Mouse (Mus musculus) liver, embryonic 11.5 days (tissue): Measurements from ENCODE around the gene Syt13. TPM values are rescaled to one million over a fixed set of nuclear protein-coding genes. Genes with fewer than 3 reads are reported as not detected.

Experiments used
- ATAC-seq: fragments of 200-750 bp; cut with Nextera tagmentation; replicated peaks from 2 replicates; pipeline ENCODE4 v1.8.0; 2017; ENCODE audit warnings: moderate number of reproducible peaks, mild to moderate bottlenecking, moderate TSS enrichment, moderate library complexity; ENCODE audit not compliant: low FRiP score
- DNase-seq: peaks from one replicate; pipeline ENCODE4 v3.0.0-alpha.2; 2017; ENCODE audit warnings: low spot score
- H3K27ac ChIP-seq: fragments of 300-500 bp; sonication (generic); 2 replicates; pipeline ENCODE4 v1.5.1; 2014; ENCODE audit warnings: mild to moderate bottlenecking, low read depth, low read length, control low read depth
- H3K27me3 ChIP-seq: fragments of 300-500 bp; sonication (generic); replicated peaks from 2 replicates; pipeline ENCODE4 v1.6.1; 2014; ENCODE audit warnings: low read length, mixed read lengths; ENCODE audit not compliant: control insufficient read depth, insufficient read depth
- H3K36me3 ChIP-seq: fragments of 300-500 bp; sonication (generic); 2 replicates; pipeline ENCODE4 v1.6.1; 2014; ENCODE audit warnings: mild to moderate bottlenecking, low read length, moderate library complexity, mixed read lengths; ENCODE audit not compliant: control insufficient read depth, insufficient read depth
- H3K4me1 ChIP-seq: fragments of 300-500 bp; sonication (generic); replicated peaks from 2 replicates; pipeline ENCODE4 v1.6.1; 2014; ENCODE audit warnings: low read length, mixed read lengths; ENCODE audit not compliant: control insufficient read depth, insufficient read depth
- H3K4me2 ChIP-seq: fragments of 300-500 bp; sonication (generic); 2 replicates; pipeline ENCODE4 v1.6.1; 2014; ENCODE audit warnings: mild to moderate bottlenecking, control low read depth, moderate library complexity
- H3K4me3 ChIP-seq: fragments of 300-500 bp; sonication (generic); 2 replicates; pipeline ENCODE4 v1.5.1; 2014; ENCODE audit warnings: low read depth, low read length, control low read depth
- H3K9ac ChIP-seq: fragments of 300-500 bp; sonication (generic); 2 replicates; pipeline ENCODE4 v1.6.1; 2014; ENCODE audit warnings: low read depth, low read length, control low read depth
- H3K9me3 ChIP-seq: fragments of 300-500 bp; sonication (generic); 2 replicates; pipeline ENCODE4 v1.6.1; 2016; ENCODE audit warnings: low read length, inconsistent platforms, mixed read lengths; ENCODE audit not compliant: control insufficient read depth
- WGBS: fragments of 180-500 bp; shearing (Covaris S2); extraction: QIAGEN DNeasy Blood & Tissue Kit; methylation state at CpG from one replicate; pipeline ENCODE4 v1.1.7; 2014; 5-methylcytosine and 5-hydroxymethylcytosine counted together
- polyA plus RNA-seq: library from polyadenylated mRNA; unstranded; fragments of >200 nt; fragmentation: Nextera tagmentation; extraction: Ambion mirVana; gene quantifications from 2 replicates; pipeline ENCODE4 v1.2.1, GENCODE M21; 2014

Gene Syt13
- polyA plus RNA-seq, 1 experiment from 2014 or later = 0.71 TPM

- Histone ChIP-seq H3K9me3 (no peaks in the 10 kb centered on the region), H3K36me3 (no peaks in the 10 kb centered on the region), H3K4me3 (no peak overlapping the region), H3K4me2 (no peak overlapping the region), H3K27ac (no peak overlapping the region), H3K27me3 (peaks cover 13% of the 10 kb centered on the region), H3K4me1 (0 out of 2 replicates have a peak, but pooled peaks cover 4% of the 10 kb centered on the region), H3K9ac (no peak overlapping the region)
- ATAC-seq (no peak), DNase-seq (no peak)
- WGBS = 85% methylated on average over 11 of the region's 11 CpGs
These were observed 31.1 kb downstream of the Syt13 start for GRCm38 (mm10) chr2:92945824-92946598.

DNA sequence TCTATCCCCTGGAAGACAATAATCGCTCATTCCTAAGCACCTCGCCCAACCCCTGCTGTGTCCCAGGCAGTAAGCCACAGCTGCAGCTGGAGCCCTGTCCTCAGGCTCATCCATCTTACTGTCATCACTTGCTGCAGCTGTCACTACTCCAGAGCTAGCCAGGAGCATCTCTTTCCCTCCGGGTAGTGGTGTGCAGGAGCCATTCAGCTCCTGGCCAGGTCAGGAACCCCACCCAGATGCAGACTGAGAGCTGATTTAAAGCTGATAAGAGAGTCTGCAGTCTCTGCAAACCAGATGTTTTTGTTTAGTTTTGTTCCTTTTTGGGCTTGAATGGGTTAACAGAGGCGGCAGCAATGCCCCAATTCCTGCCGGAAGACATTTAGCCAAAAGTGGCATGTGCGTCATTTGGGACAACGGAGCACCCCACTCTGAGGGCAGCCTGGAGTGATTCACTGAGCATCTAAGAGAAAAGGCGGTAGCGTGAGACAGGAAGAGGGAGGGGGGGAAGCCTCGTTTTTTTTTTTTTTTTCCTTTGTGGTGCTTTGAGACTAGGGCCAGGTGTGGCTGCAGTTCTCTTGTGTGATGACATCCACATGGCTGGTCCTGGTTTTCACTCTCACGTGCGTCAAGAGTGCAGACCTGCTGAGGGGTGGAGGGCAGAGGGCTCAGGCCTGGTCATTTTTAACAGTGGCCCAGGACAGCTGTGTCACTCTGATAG lies 33.2 kb downstream of the Syt13 start:
- DNase-seq = no peak
- Histone ChIP-seq H3K4me1 (0 out of 2 replicates have a peak, but pooled peaks cover 4% of the 10 kb centered on the region), H3K4me2 (no peak overlapping the region), H3K9ac (no peak overlapping the region), H3K4me3 (no peak overlapping the region), H3K9me3 (no peaks in the 10 kb centered on the region), H3K27ac (no peak overlapping the region), H3K36me3 (no peaks in the 10 kb centered on the region), H3K27me3 (peaks cover 13% of the 10 kb centered on the region)
- 11% methylated on average over 12 of the region's 12 CpGs for WGBS
- no peak for ATAC-seq

- Histone ChIP-seq H3K4me3 (no peak overlapping the region), H3K36me3 (no peaks in the 10 kb centered on the region), H3K4me2 (no peak overlapping the region), H3K9ac (no peak overlapping the region), H3K27ac (no peak overlapping the region), H3K27me3 (peaks cover 13% of the 10 kb centered on the region), H3K4me1 (0 out of 2 replicates have a peak, but pooled peaks cover 4% of the 10 kb centered on the region), H3K9me3 (no peaks in the 10 kb centered on the region)
- ATAC-seq (no peak), DNase-seq (no peak)
- 52% methylated on average over 7 of the region's 7 CpGs for WGBS
These were observed 33.9 kb downstream of the Syt13 start for GRCm38 (mm10) chr2:92948699-92949300.

DNA sequence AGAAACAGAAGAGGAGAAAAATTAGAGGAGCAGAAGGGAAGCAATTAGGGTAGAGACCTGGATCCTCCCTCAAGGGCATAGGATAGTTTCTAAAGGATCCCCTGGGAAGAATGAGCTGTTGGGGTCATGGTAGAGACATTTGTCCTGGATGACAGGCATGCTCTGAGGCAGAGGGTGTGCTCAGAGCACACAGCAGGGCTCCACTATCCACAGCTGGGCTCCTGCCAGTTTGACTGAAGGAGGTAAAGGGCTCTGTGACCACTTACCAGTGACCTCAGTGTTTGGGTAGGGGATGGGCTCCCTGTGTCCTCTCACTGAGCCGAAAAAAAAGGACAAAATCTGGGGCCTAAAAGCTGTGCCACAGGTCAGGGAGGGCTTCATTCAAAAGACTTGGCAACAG lies 34.6 kb downstream of the Syt13 start:
- no peak for DNase-seq
- Histone ChIP-seq H3K4me3 (no peak overlapping the region), H3K4me2 (no peak overlapping the region), H3K36me3 (no peaks in the 10 kb centered on the region), H3K9ac (no peak overlapping the region), H3K27ac (no peak overlapping the region), H3K9me3 (no peaks in the 10 kb centered on the region), H3K4me1 (0 out of 2 replicates have a peak, but pooled peaks cover 4% of the 10 kb centered on the region), H3K27me3 (peaks cover 13% of the 10 kb centered on the region)
- no peak for ATAC-seq
- WGBS = 39% methylated on average over 1 of the region's 1 CpGs

DNA sequence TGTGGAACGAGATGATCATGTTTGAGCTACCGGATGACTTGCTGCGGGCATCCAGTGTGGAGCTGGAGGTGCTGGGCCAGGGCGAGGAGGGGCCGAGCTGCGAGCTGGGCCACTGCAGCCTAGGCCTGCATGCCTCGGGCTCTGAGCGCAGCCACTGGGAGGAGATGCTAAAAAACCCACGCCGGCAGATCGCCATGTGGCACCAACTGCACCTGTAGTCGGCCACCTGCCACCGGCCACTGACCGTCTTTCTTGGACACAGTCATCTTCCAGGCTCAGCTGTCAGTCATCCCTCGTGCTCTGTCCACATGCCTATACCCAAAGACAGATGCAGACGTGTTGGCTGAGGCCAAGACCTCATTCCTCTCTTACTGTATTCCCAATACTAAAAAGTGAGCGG lies 38.6 kb downstream of the Syt13 start:
- Histone ChIP-seq H3K4me3 (no peak overlapping the region), H3K27ac (no peak overlapping the region), H3K27me3 (peaks cover 2% of the 10 kb centered on the region), H3K4me2 (no peak overlapping the region), H3K36me3 (no peaks in the 10 kb centered on the region), H3K9me3 (no peaks in the 10 kb centered on the region), H3K9ac (no peak overlapping the region), H3K4me1 (peaks cover 6% of the 10 kb centered on the region; the same call in 1 of the 2 replicates)
- ATAC-seq (no peak), DNase-seq (no peak)
- 91% methylated on average over 17 of the region's 17 CpGs for WGBS

DNA sequence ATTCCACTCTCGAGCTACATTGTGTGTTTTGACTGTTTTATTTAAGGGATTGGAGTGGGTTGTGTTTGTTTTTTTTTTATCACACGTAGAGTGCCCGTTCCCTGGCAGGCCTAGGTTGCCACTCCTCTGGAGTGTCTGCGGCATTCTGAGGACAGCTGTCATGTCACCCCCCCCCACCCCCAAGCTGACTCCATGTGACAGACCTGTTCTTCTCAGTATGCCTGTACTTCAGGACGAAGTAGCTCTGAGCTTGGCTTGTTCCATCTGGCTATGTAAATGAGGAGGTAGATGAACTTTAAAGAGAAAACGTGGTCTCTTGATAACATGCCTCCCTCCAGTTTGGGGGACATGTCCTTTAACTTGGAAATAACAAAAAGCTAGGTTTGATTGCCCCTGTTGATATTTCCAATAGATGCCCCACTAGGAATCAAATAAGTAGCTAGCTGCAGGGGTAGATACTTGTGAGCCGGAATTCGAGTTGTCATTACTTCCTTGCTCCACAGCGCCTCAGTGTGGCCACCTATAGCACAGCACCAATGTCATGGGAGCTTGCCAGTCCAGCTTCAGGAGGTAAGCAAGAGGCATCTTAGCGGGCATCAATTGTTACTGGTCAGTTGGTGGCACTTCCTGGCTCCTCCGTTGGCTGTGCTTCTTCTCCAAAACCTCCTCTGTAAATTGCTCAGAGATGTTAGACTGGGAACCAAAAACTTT lies 39.7 kb downstream of the Syt13 start:
- no peaks in the 10 kb centered on the region for H3K36me3 ChIP-seq
- H3K4me2 ChIP-seq = no peak overlapping the region
- peaks cover 6% of the 10 kb centered on the region; the same call in 1 of the 2 replicates for H3K4me1 ChIP-seq
- no peak overlapping the region for H3K4me3 ChIP-seq
- DNase-seq (peak; percentile 43), ATAC-seq (no peak)
- no peaks in the 10 kb centered on the region for H3K27me3 ChIP-seq
- WGBS = 45% methylated on average over 11 of the region's 11 CpGs
- H3K9me3 ChIP-seq = no peaks in the 10 kb centered on the region
- no peak overlapping the region for H3K9ac ChIP-seq
- no peak overlapping the region for H3K27ac ChIP-seq

DNA sequence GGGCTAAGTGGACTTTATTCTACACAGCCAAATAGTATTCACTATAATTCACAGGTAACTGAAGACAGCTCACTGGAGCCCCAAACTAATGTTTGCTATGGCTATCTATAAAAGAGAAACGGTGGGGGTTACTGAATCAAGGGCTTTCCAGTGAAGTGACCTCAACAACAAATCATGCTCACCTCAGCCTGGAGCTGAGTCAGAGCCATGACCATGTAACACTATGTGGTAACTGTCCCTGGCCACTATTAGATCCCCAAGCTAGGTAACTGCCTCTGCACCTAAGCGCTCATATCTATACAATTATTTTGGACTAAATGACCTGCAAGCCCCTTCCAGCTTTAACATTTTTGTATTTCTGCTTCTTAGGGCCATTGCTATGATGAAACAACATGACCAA lies 42.0 kb downstream of the Syt13 start:
- Histone ChIP-seq H3K27me3 (no peaks in the 10 kb centered on the region), H3K9me3 (no peaks in the 10 kb centered on the region), H3K36me3 (no peaks in the 10 kb centered on the region), H3K9ac (no peak overlapping the region), H3K27ac (no peak overlapping the region), H3K4me3 (no peak overlapping the region), H3K4me1 (peaks cover 6% of the 10 kb centered on the region; the same call in 1 of the 2 replicates), H3K4me2 (no peak overlapping the region)
- DNase-seq (no peak), ATAC-seq (no peak)
- 87% methylated on average over 2 of the region's 2 CpGs for WGBS

DNA sequence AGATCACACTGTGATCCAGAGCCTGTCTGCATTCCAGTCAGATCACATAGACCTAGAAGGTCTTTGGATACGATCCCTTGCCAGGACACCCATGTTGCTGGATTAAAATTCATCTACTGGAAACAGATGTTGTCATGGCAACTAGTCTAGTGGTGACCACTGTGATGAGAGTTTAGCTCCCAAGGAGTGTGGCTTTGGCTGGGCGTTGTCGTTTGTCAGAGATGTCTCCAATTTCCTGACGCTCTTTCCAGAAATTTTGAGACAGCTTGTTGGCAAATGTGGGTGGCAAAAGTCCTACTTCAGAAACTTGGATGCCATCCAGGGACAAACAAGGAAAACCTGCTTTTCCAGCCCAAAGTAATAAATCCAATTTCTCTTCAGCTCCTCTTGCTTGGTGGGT lies 43.7 kb downstream of the Syt13 start:
- no peaks in the 10 kb centered on the region for H3K36me3 ChIP-seq
- ATAC-seq (no peak), DNase-seq (no peak)
- H3K9me3 ChIP-seq = no peaks in the 10 kb centered on the region
- no peaks in the 10 kb centered on the region for H3K27me3 ChIP-seq
- no peak overlapping the region for H3K4me2 ChIP-seq
- H3K27ac ChIP-seq = no peak overlapping the region
- H3K4me3 ChIP-seq = no peak overlapping the region
- 93% methylated on average over 4 of the region's 4 CpGs for whole genome bisulfite sequencing
- no peak overlapping the region for H3K9ac ChIP-seq
- peaks cover 6% of the 10 kb centered on the region; the same call in 1 of the 2 replicates for H3K4me1 ChIP-seq
